Mouse (Mus musculus) embryonic fibroblast, embryonic 13.5 days (primary cell): ENCODE data around the gene E330009J07Rik.

Experiments
- CTCF ChIP-seq: IDR thresholded peaks from 2 replicates; pipeline ENCODE4 v1.5.1; 2011; ENCODE audit warnings: mild to moderate bottlenecking, control low read depth, low read length, moderate library complexity, borderline replicate concordance; ENCODE audit not compliant: insufficient read depth
- POLR2A ChIP-seq: IDR thresholded peaks from 2 replicates; pipeline ENCODE4 v1.6.1; 2011; ENCODE audit warnings: low read depth, mild to moderate bottlenecking, control low read depth, low read length, moderate library complexity

- TF ChIP-seq CTCF: no peak
- no peak for TF ChIP-seq POLR2A
Measured at GRCm38 (mm10) chr6:40390975-40391374, 45.0 kb downstream of the E330009J07Rik start.
